Comparison of ENCODE assay signal across 8 mouse cellular contexts in the genomic region with DNA sequence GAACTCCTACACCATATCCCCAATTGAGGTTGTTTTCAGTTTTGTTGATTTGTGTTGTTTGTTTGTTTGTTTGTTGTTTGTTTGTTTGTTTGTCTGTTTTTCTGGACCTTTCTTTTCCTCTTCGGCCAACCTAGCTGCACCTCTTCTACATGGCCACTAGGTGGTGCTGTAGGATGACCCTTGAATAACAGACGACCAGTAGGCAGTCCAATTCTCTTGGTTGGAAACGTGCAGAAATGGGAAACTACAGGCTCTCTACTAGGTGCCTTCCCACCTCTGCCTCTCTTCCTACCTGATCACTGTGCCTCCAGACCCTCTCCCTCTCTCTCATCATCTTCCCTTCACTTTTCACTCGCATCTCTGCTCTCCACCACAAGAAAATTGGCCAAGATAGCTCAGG. TPM values are rescaled to one million over a fixed set of nuclear protein-coding genes. Genes with fewer than 3 reads are reported as not detected.
DNase-seq lines count a peak whose midpoint lies in the region; TF ChIP-seq lines count a peak whose summit lies in the region.

No protein-coding gene starts in this region.

- TF ChIP-seq POLR2A in small intestine, adult 2 months (IDR thresholded peaks at IDR 0.05; ENCODE audit: low read depth, low read length), result no peak

- peaks cover 10% of the 10 kb centered on the region for H3K27me3 ChIP-seq in embryonic facial prominence, embryonic 10.5 days (replicated peaks; ENCODE audit: low read depth, poor library complexity, severe bottlenecking)
- H3K27me3 ChIP-seq in small intestine, adult 2 months (ENCODE audit: control insufficient read depth, insufficient read depth, low read length), result no peaks in the 10 kb centered on the region

- peak; percentile 51 for DNase-seq in gastrocnemius, adult 18-20 months (ENCODE audit: low spot score)
- DNase-seq in gastrocnemius, postnatal 25 days, result no peak
- peak; percentile 55 for DNase-seq in 416B (ENCODE audit: low read depth)
- DNase-seq in adrenal gland, postnatal 36 days, result peak; percentile 17 to 47
- peak; percentile 23 for DNase-seq in embryonic facial prominence, embryonic 10.5 days (ENCODE audit: low spot score)
- peak; percentile 85 for DNase-seq in induced T-regulatory cell, adult 2 months (ENCODE audit: low read depth)
- DNase-seq in lung, postnatal 36 days, result peak; percentile 64

- H3K36me3 ChIP-seq in embryonic facial prominence, embryonic 10.5 days (replicated peaks), result no peaks in the 10 kb centered on the region
- no peaks in the 10 kb centered on the region for H3K36me3 ChIP-seq in small intestine, adult 2 months (ENCODE audit: control insufficient read depth, insufficient read depth, low read length)

- TF ChIP-seq CTCF in small intestine, adult 2 months (IDR thresholded peaks at IDR 0.05; ENCODE audit: extremely low read depth, insufficient read length, insufficient replicate concordance, low read depth, low read length), result peak; percentile 55; the same call in 1 of the 2 replicates

- no peak overlapping the region for H3K4me3 ChIP-seq in embryonic facial prominence, embryonic 10.5 days
- no peak overlapping the region for H3K4me3 ChIP-seq in small intestine, adult 2 months (ENCODE audit: low read depth, low read length)

- 4% methylated on average over 4 of the region's 4 CpGs for WGBS in embryonic facial prominence, embryonic 10.5 days
- under 1% methylated on average over 4 of the region's 4 CpGs for WGBS in small intestine, adult 2 months

- no peaks in the 10 kb centered on the region for H3K9me3 ChIP-seq in embryonic facial prominence, embryonic 10.5 days

- H3K4me1 ChIP-seq in embryonic facial prominence, embryonic 10.5 days, result no peaks in the 10 kb centered on the region
- no peaks in the 10 kb centered on the region for H3K4me1 ChIP-seq in small intestine, adult 2 months (ENCODE audit: control insufficient read depth, insufficient read depth, insufficient read length, low read length)

- no peak overlapping the region for H3K27ac ChIP-seq in embryonic facial prominence, embryonic 10.5 days (replicated peaks)
- H3K27ac ChIP-seq in small intestine, adult 2 months (ENCODE audit: insufficient read depth, low read depth, low read length), result no peak overlapping the region

RNA-seq across cellular contexts. Expression of gene Kcna2, which starts 6.9 kb away (rescaled TPM):
- 1 to 10 TPM; 1.6 to 1.7 TPM for total RNA-seq in gastrocnemius, adult 18-20 months (2021)
- 1 to 10 TPM; 1.0 to 1.4 TPM for total RNA-seq in gastrocnemius, postnatal 25 days (2021)
- 1 to 10 TPM in 1 of 2 experiments, under 1 TPM in 1; 0.99 to 1.2 TPM for total RNA-seq in adrenal gland, postnatal 36 days (2021)
- 0.02 and 0.03 TPM in 2 replicates for polyA plus RNA-seq in embryonic facial prominence, embryonic 10.5 days (2016; fragmentation: Nextera tagmentation; extraction: Ambion mirVana)
- 0.46 and 0.48 TPM in 2 replicates for polyA plus RNA-seq in small intestine, adult 2 months (2012; rRNA removed)

RNA-seq across cellular contexts. Expression of gene Kcna3, which starts 58.1 kb away (rescaled TPM):
- total RNA-seq in gastrocnemius, adult 18-20 months (2021), result under 1 TPM in 1 of 2 experiments, not detected in 1; 0.12 TPM
- total RNA-seq in gastrocnemius, postnatal 25 days (2021), result not detected
- under 1 TPM; 0.56 to 0.72 TPM for total RNA-seq in adrenal gland, postnatal 36 days (2021)
- polyA plus RNA-seq in embryonic facial prominence, embryonic 10.5 days (2016; fragmentation: Nextera tagmentation; extraction: Ambion mirVana), result 2.1 and 2.3 TPM in 2 replicates
- polyA plus RNA-seq in small intestine, adult 2 months (2012; rRNA removed), result 2.5 and 3.9 TPM in 2 replicates
